Mouse (Mus musculus) heart, embryonic 11.5 days (tissue): Measurements from ENCODE around the gene Rph3al. TPM values are rescaled to one million over a fixed set of nuclear protein-coding genes. Genes with fewer than 3 reads are reported as not detected.
A peak's percentile ranks its signal among the peaks of the same experiment; 100 is the strongest.

Source experiments
- ATAC-seq: fragments of 200-750 bp; cut with Nextera tagmentation; replicated peaks from 2 replicates; pipeline ENCODE4 v1.8.0; 2017; ENCODE audit warnings: moderate library complexity; ENCODE audit not compliant: insufficient number of reproducible peaks, low FRiP score, low TSS enrichment
- H3K27ac ChIP-seq: fragments of 300-500 bp; sonication (generic); 2 replicates; pipeline ENCODE4 v1.5.1; 2014; ENCODE audit warnings: mild to moderate bottlenecking, low read depth, low read length
- H3K27me3 ChIP-seq: fragments of 300-500 bp; sonication (generic); 2 replicates; pipeline ENCODE4 v1.6.1; 2014; ENCODE audit warnings: mild to moderate bottlenecking, low read length, mixed read lengths; ENCODE audit not compliant: control insufficient read depth, insufficient read depth
- H3K36me3 ChIP-seq: fragments of 300-500 bp; sonication (generic); 2 replicates; pipeline ENCODE4 v1.6.1; 2014; ENCODE audit warnings: mild to moderate bottlenecking, low read length, moderate library complexity, mixed read lengths; ENCODE audit not compliant: control insufficient read depth, insufficient read depth
- H3K4me1 ChIP-seq: fragments of 300-500 bp; sonication (generic); 2 replicates; pipeline ENCODE4 v1.6.1; 2014; ENCODE audit warnings: low read length; ENCODE audit not compliant: control insufficient read depth, insufficient read depth
- H3K4me2 ChIP-seq: fragments of 300-500 bp; sonication (generic); 2 replicates; pipeline ENCODE4 v1.6.1; 2014; ENCODE audit warnings: mild to moderate bottlenecking, moderate library complexity
- H3K4me3 ChIP-seq: fragments of 300-500 bp; sonication (generic); 2 replicates; pipeline ENCODE4 v1.5.1; 2014; ENCODE audit warnings: low read depth, low read length
- H3K9ac ChIP-seq: fragments of 300-500 bp; sonication (generic); 2 replicates; pipeline ENCODE4 v1.6.1; 2014; ENCODE audit warnings: mild to moderate bottlenecking, low read depth, low read length, moderate library complexity
- H3K9me3 ChIP-seq: fragments of 300-500 bp; sonication (generic); replicated peaks from 2 replicates; pipeline ENCODE4 v1.6.1; 2016; ENCODE audit warnings: low read length; ENCODE audit not compliant: control insufficient read depth
- WGBS: fragments of 180-500 bp; shearing (Covaris S2); extraction: QIAGEN DNeasy Blood & Tissue Kit; methylation state at CpG from one replicate; pipeline ENCODE4 v1.1.7; 2014; ENCODE audit not compliant: insufficient replicate concordance; 5-methylcytosine and 5-hydroxymethylcytosine counted together
- polyA plus RNA-seq: library from polyadenylated mRNA; unstranded; fragments of >200 nt; fragmentation: Nextera tagmentation; extraction: Ambion mirVana; gene quantifications from 2 replicates; pipeline ENCODE4 v1.2.1, GENCODE M21; 2014

Gene Rph3al
- polyA plus RNA-seq, 1 experiment from 2014 or later: 4.1 TPM

- 35% methylated on average over 7 of the region's 7 CpGs for WGBS
Measured at GRCm38 (mm10) chr11:75925801-75926200, 12.4 kb downstream of the Rph3al start.

GRCm38 (mm10) chr11:75922741-75923140 is 15.5 kb downstream of the Rph3al start:
- H3K4me1 ChIP-seq: peaks cover 31% of the 10 kb centered on the region
- WGBS: 86% methylated on average over 4 of the region's 4 CpGs
- no peak overlapping the region for H3K4me3 ChIP-seq
- H3K9me3 ChIP-seq: no peaks in the 10 kb centered on the region
- H3K4me2 ChIP-seq: no peak overlapping the region
- H3K27ac ChIP-seq: no peak overlapping the region
- ATAC-seq: no peak
- no peaks in the 10 kb centered on the region for H3K36me3 ChIP-seq
- H3K27me3 ChIP-seq: no peaks in the 10 kb centered on the region
- no peak overlapping the region for H3K9ac ChIP-seq

More at GRCm38 (mm10) chr11:75925801-75926200, 12.4 kb downstream of the Rph3al start:
- H3K4me1 ChIP-seq: peaks cover 27% of the 10 kb centered on the region
- H3K4me3 ChIP-seq: no peak overlapping the region
- peak overlapping the region; percentile 59; the same call in 1 of the 2 replicates for H3K27ac ChIP-seq
- no peaks in the 10 kb centered on the region for H3K9me3 ChIP-seq
- no peak overlapping the region for H3K9ac ChIP-seq
- H3K4me2 ChIP-seq: peak overlapping the region; percentile 27
- H3K27me3 ChIP-seq: no peaks in the 10 kb centered on the region
- no peaks in the 10 kb centered on the region for H3K36me3 ChIP-seq
- no peak for ATAC-seq

GRCm38 (mm10) chr11:75919139-75919538 is 19.1 kb downstream of the Rph3al start:
- no peak for ATAC-seq
- no peak overlapping the region for H3K4me3 ChIP-seq
- H3K4me1 ChIP-seq: peaks cover 20% of the 10 kb centered on the region
- no peaks in the 10 kb centered on the region for H3K36me3 ChIP-seq
- no peak overlapping the region for H3K4me2 ChIP-seq
- H3K27me3 ChIP-seq: no peaks in the 10 kb centered on the region
- WGBS: 72% methylated on average over 6 of the region's 6 CpGs
- no peak overlapping the region for H3K9ac ChIP-seq
- no peaks in the 10 kb centered on the region for H3K9me3 ChIP-seq
- H3K27ac ChIP-seq: no peak overlapping the region

GRCm38 (mm10) chr11:75917340-75917739 is 20.9 kb downstream of the Rph3al start:
- H3K9me3 ChIP-seq: no peaks in the 10 kb centered on the region

GRCm38 (mm10) chr11:75913953-75914352 is 24.3 kb downstream of the Rph3al start:
- WGBS: 60% methylated on average over 3 of the region's 3 CpGs
- Histone ChIP-seq H3K4me2 (no peak overlapping the region), H3K4me3 (no peak overlapping the region), H3K36me3 (no peaks in the 10 kb centered on the region), H3K4me1 (peaks cover 16% of the 10 kb centered on the region), H3K9me3 (peaks cover 6% of the 10 kb centered on the region; the same call in 1 of the 2 replicates), H3K9ac (no peak overlapping the region), H3K27me3 (peaks cover 2% of the 10 kb centered on the region; the same call in 1 of the 2 replicates), H3K27ac (no peak overlapping the region)
- ATAC-seq: no peak

More at GRCm38 (mm10) chr11:75917340-75917739, 20.9 kb downstream of the Rph3al start:
- Histone ChIP-seq H3K9ac (no peak overlapping the region), H3K36me3 (no peaks in the 10 kb centered on the region), H3K4me1 (peaks cover 16% of the 10 kb centered on the region), H3K27ac (no peak overlapping the region), H3K4me3 (no peak overlapping the region), H3K4me2 (no peak overlapping the region), H3K27me3 (no peaks in the 10 kb centered on the region)
- WGBS: 71% methylated on average over 3 of the region's 3 CpGs
- no peak for ATAC-seq

- Histone ChIP-seq H3K27me3 (peaks cover 4% of the 10 kb centered on the region; the same call in 1 of the 2 replicates), H3K9ac (no peak overlapping the region), H3K9me3 (peaks cover 6% of the 10 kb centered on the region; the same call in 1 of the 2 replicates), H3K27ac (no peak overlapping the region), H3K36me3 (no peaks in the 10 kb centered on the region), H3K4me1 (peaks cover 15% of the 10 kb centered on the region), H3K4me3 (no peak overlapping the region), H3K4me2 (no peak overlapping the region)
- no peak for ATAC-seq
- WGBS: 52% methylated on average over 10 of the region's 10 CpGs
Measured at GRCm38 (mm10) chr11:75912944-75913657, 25.1 kb downstream of the Rph3al start.

- Histone ChIP-seq H3K4me2 (no peak overlapping the region), H3K4me1 (peaks cover 12% of the 10 kb centered on the region), H3K4me3 (no peak overlapping the region), H3K27ac (no peak overlapping the region), H3K9ac (no peak overlapping the region), H3K9me3 (peaks cover 6% of the 10 kb centered on the region; the same call in 1 of the 2 replicates), H3K27me3 (peaks cover 4% of the 10 kb centered on the region; the same call in 1 of the 2 replicates), H3K36me3 (no peaks in the 10 kb centered on the region)
- no peak for ATAC-seq
- WGBS: 94% methylated on average over 1 of the region's 1 CpGs
Measured at GRCm38 (mm10) chr11:75911962-75912361, 26.3 kb downstream of the Rph3al start.

- ATAC-seq: no peak
- no peaks in the 10 kb centered on the region for H3K36me3 ChIP-seq
- no peak overlapping the region for H3K27ac ChIP-seq
- WGBS: 81% methylated on average over 8 of the region's 9 CpGs
- no peak overlapping the region for H3K4me3 ChIP-seq
- H3K4me1 ChIP-seq: peaks cover under 1% of the 10 kb centered on the region; the same call in 1 of the 2 replicates
- peaks cover 4% of the 10 kb centered on the region; the same call in 1 of the 2 replicates for H3K27me3 ChIP-seq
- no peak overlapping the region for H3K9ac ChIP-seq
- H3K9me3 ChIP-seq: peaks cover 6% of the 10 kb centered on the region; the same call in 1 of the 2 replicates
- H3K4me2 ChIP-seq: no peak overlapping the region
Measured at GRCm38 (mm10) chr11:75909702-75910429, 28.4 kb downstream of the Rph3al start.
